Mouse (Mus musculus): ENCODE results near the gene Pank1.

DNA sequence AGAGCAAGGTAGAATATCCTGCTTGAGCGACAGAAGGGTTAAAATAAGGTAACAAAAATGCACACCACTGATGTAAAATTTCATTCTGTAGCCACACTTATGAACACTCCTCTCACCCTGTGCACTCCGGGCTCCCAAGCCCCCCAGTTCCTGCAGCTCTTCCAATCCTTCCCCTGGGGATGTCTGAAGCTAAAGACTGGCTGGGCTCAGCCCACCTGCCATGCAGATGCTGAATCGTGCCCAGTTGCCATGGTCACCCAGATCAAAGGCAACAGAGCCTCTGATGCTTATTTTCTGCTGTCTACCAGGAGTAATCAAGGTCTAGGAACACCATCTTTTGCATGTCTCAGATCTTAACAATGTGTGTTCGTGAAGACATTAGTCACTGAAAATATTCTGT is 64.6 kb downstream of the Pank1 start:
- no peak for TF ChIP-seq ZNF384 (IDR thresholded peaks at IDR 0.05; ENCODE audit: low read depth, low read length)
- no peak for TF ChIP-seq CHD2 (IDR thresholded peaks at IDR 0.05; ENCODE audit: low read depth, low read length)
- TF ChIP-seq ZC3H11A (IDR thresholded peaks at IDR 0.05; ENCODE audit: borderline replicate concordance, low read depth, low read length): no peak
